Mouse (Mus musculus) embryonic fibroblast, embryonic 13.5 days (primary cell): ENCODE results near the gene Rasgef1b. TPM values are rescaled to one million over a fixed set of nuclear protein-coding genes. Genes with fewer than 3 reads are reported as not detected.

Source experiments
- H3K27ac ChIP-seq: 2 replicates; pipeline ENCODE4 v1.5.1; 2012; ENCODE audit warnings: low read length, control low read depth, inconsistent platforms; ENCODE audit not compliant: insufficient read depth
- H3K4me1 ChIP-seq: 2 replicates; pipeline ENCODE4 v1.6.1; 2011; ENCODE audit warnings: low read length; ENCODE audit not compliant: control insufficient read depth, insufficient read depth
- H3K4me3 ChIP-seq: 2 replicates; pipeline ENCODE4 v1.5.1; 2011; ENCODE audit warnings: mild to moderate bottlenecking, control low read depth, low read length; ENCODE audit not compliant: insufficient read depth
- CTCF ChIP-seq: IDR thresholded peaks from 2 replicates; pipeline ENCODE4 v1.5.1; 2011; ENCODE audit warnings: mild to moderate bottlenecking, control low read depth, low read length, moderate library complexity, borderline replicate concordance; ENCODE audit not compliant: insufficient read depth
- POLR2A ChIP-seq: IDR thresholded peaks from 2 replicates; pipeline ENCODE4 v1.6.1; 2011; ENCODE audit warnings: low read depth, mild to moderate bottlenecking, control low read depth, low read length, moderate library complexity
- polyA plus RNA-seq: library from polyadenylated mRNA; stranded (reverse); fragments of >200 nt; gene quantifications from 2 replicates; pipeline ENCODE4 v1.2.4, GENCODE M21; 2011; ENCODE audit warnings: low read depth; ENCODE audit not compliant: missing spikeins, insufficient read length

Rasgef1b gene
- polyA plus RNA-seq, 1 experiment: 2.1 TPM

- no peak overlapping the region for H3K4me3 ChIP-seq
- no peak for TF ChIP-seq POLR2A
- no peaks in the 10 kb centered on the region for H3K4me1 ChIP-seq
- no peak overlapping the region for H3K27ac ChIP-seq
Measured at GRCm38 (mm10) chr5:99340311-99340989, 388.4 kb downstream of the Rasgef1b start.

- TF ChIP-seq CTCF: no peak
- TF ChIP-seq POLR2A: no peak
- Histone ChIP-seq H3K4me1 (no peaks in the 10 kb centered on the region), H3K27ac (no peak overlapping the region), H3K4me3 (no peak overlapping the region)
Measured at GRCm38 (mm10) chr5:99339790-99340189, 389.1 kb downstream of the Rasgef1b start.

GRCm38 (mm10) chr5:99338826-99339225, 390.0 kb downstream of the Rasgef1b start:
- no peak overlapping the region for H3K4me3 ChIP-seq
- TF ChIP-seq CTCF (no peak), POLR2A (no peak)
- no peak overlapping the region for H3K27ac ChIP-seq
- H3K4me1 ChIP-seq: no peaks in the 10 kb centered on the region

- no peak overlapping the region for H3K4me3 ChIP-seq
- no peak for TF ChIP-seq POLR2A
- TF ChIP-seq CTCF: no peak
Measured at GRCm38 (mm10) chr5:99336427-99336826, 392.4 kb downstream of the Rasgef1b start.

GRCm38 (mm10) chr5:99334017-99334416, 394.8 kb downstream of the Rasgef1b start:
- Histone ChIP-seq H3K27ac (no peak overlapping the region), H3K4me3 (no peak overlapping the region), H3K4me1 (no peaks in the 10 kb centered on the region)
- TF ChIP-seq CTCF: no peak
- no peak for TF ChIP-seq POLR2A

More at GRCm38 (mm10) chr5:99336427-99336826, 392.4 kb downstream of the Rasgef1b start:
- Histone ChIP-seq H3K27ac (no peak overlapping the region), H3K4me1 (no peaks in the 10 kb centered on the region)

GRCm38 (mm10) chr5:99332021-99332420, 396.8 kb downstream of the Rasgef1b start:
- no peaks in the 10 kb centered on the region for H3K4me1 ChIP-seq
- TF ChIP-seq CTCF (no peak), POLR2A (no peak)
- no peak overlapping the region for H3K27ac ChIP-seq
- H3K4me3 ChIP-seq: no peak overlapping the region

GRCm38 (mm10) chr5:99329065-99329464, 399.8 kb downstream of the Rasgef1b start:
- Histone ChIP-seq H3K4me1 (no peaks in the 10 kb centered on the region), H3K4me3 (no peak overlapping the region), H3K27ac (no peak overlapping the region)
- TF ChIP-seq POLR2A (no peak), CTCF (no peak)

- Histone ChIP-seq H3K4me1 (no peaks in the 10 kb centered on the region), H3K27ac (no peak overlapping the region), H3K4me3 (no peak overlapping the region)
- TF ChIP-seq CTCF (no peak), POLR2A (no peak)
Measured at GRCm38 (mm10) chr5:99327019-99327418, 401.8 kb downstream of the Rasgef1b start.

- TF ChIP-seq POLR2A (no peak), CTCF (no peak)
- no peak overlapping the region for H3K4me3 ChIP-seq
Measured at GRCm38 (mm10) chr5:99325301-99325700, 403.6 kb downstream of the Rasgef1b start.

GRCm38 (mm10) chr5:99320783-99321182, 408.1 kb downstream of the Rasgef1b start:
- Histone ChIP-seq H3K4me3 (no peak overlapping the region), H3K27ac (no peak overlapping the region), H3K4me1 (no peaks in the 10 kb centered on the region)
- TF ChIP-seq CTCF (no peak), POLR2A (no peak)

More at GRCm38 (mm10) chr5:99325301-99325700, 403.6 kb downstream of the Rasgef1b start:
- H3K4me1 ChIP-seq: no peaks in the 10 kb centered on the region
- H3K27ac ChIP-seq: no peak overlapping the region

- Histone ChIP-seq H3K4me1 (no peaks in the 10 kb centered on the region), H3K4me3 (no peak overlapping the region), H3K27ac (no peak overlapping the region)
- TF ChIP-seq CTCF (no peak), POLR2A (no peak)
Measured at GRCm38 (mm10) chr5:99297939-99298338, 430.9 kb downstream of the Rasgef1b start.
